Mouse (Mus musculus): ENCODE results near the gene Ufsp1. TPM values are rescaled to one million over a fixed set of nuclear protein-coding genes. Genes with fewer than 3 reads are reported as not detected.

Gene Ufsp1
- polyA plus RNA-seq, 1 experiment from 2014 or later: 7.1 TPM

DNA sequence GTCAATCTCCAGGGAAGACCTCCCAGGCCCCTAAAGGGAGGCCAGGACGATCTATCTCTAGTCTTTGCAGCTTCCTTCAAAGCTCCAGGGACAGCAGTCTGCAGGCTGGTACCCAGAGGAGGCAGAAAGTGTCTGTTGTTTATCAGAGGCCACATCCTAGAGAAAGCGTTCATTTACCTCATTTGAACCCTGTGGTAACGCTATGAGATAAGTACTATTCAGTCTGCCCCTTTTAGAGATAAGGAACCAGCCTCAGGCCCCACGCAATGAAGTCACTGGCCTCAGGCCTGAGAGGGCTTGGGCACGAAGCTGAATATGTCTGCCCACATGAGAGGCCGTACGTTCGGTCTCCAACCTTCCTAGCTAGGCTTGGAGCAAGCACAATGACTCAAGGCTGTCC, 22.9 kb downstream of the Ufsp1 start:
- Histone ChIP-seq H3K9ac (ENCODE audit: low read length) (no peak overlapping the region), H3K4me2 (ENCODE audit: low read length) (no peak overlapping the region), H3K9me3 (ENCODE audit: control insufficient read depth, low read length) (no peaks in the 10 kb centered on the region), H3K27ac (replicated peaks in 1 of 2; ENCODE audit: control insufficient read depth in 1 of 2, insufficient read depth in 1 of 2, low read depth in 2 of 2, low read length in 2 of 2) (no peak overlapping the region), H3K27me3 (ENCODE audit: control insufficient read depth, insufficient read depth, low read length) (no peaks in the 10 kb centered on the region), H3K4me1 (ENCODE audit: control insufficient read depth in 2 of 2, insufficient read depth in 2 of 2, low read length in 2 of 2) (peaks cover 22 to 23% of the 10 kb centered on the region in 2 experiments), H3K4me3 (ENCODE audit: control insufficient read depth in 1 of 2, insufficient read depth in 1 of 2, low read depth in 1 of 2, low read length in 2 of 2) (no peak overlapping the region), H3K36me3 (ENCODE audit: control insufficient read depth, insufficient read depth, low read length) (peaks cover 37% of the 10 kb centered on the region)
- 48% methylated on average over 8 of the region's 8 CpGs for WGBS
- no peak for ATAC-seq (ENCODE audit: insufficient number of reproducible peaks, insufficient read depth, low FRiP score, low read depth)

DNA sequence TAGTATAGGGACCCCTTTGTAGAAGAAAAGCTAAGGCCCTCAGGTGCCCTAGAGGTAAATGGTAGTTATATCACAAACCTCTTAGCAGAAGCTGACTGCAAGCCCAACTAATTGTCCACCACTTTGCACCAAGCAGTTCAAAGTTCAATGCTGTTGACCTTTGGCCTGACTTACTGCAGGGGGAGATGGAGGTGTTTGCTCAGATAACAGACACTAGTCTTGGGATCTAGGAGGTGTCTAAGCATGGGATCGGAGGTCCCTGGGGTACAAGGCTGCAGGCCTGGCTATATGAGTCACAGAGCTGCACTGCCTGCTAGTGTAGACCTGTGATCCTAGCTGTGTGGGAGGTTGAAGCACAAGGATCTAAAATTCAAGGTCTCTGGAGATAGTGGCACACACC, 24.1 kb downstream of the Ufsp1 start:
- WGBS: 73% methylated on average over 1 of the region's 1 CpGs
- H3K9ac ChIP-seq (ENCODE audit: low read length): no peak overlapping the region
- no peaks in the 10 kb centered on the region for H3K27me3 ChIP-seq (ENCODE audit: control insufficient read depth, insufficient read depth, low read length)
- no peak for ATAC-seq (ENCODE audit: insufficient number of reproducible peaks, insufficient read depth, low FRiP score, low read depth)
- H3K4me1 ChIP-seq (ENCODE audit: control insufficient read depth in 2 of 2, insufficient read depth in 2 of 2, low read length in 2 of 2): peaks cover 11 to 13% of the 10 kb centered on the region in 2 experiments
- H3K36me3 ChIP-seq (ENCODE audit: control insufficient read depth, insufficient read depth, low read length): peaks cover 38% of the 10 kb centered on the region
- no peak overlapping the region for H3K27ac ChIP-seq (replicated peaks in 1 of 2; ENCODE audit: control insufficient read depth in 1 of 2, insufficient read depth in 1 of 2, low read depth in 2 of 2, low read length in 2 of 2)
- no peak overlapping the region for H3K4me3 ChIP-seq (ENCODE audit: control insufficient read depth in 1 of 2, insufficient read depth in 1 of 2, low read depth in 1 of 2, low read length in 2 of 2)
- H3K9me3 ChIP-seq (ENCODE audit: control insufficient read depth, low read length): no peaks in the 10 kb centered on the region
- H3K4me2 ChIP-seq (ENCODE audit: low read length): no peak overlapping the region

DNA sequence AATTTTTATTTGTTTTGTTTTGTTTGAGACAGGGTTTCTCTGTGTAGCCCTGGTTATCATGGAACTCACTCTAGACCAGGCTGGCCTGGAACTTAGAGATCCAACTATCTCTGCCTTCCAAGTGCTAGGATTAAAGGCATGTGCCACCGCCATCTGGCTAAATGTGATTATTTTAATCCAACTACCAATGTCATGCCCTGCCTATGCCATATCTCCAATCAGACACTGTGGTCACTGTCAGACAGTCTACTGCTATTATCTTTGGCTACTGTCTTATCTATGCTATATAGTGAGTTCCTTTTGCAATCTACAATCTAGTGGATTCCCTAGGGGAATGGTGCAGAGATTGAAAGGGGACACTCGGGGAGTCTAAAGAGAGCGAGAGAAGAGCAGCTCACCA, 26.6 kb downstream of the Ufsp1 start:
- H3K4me2 ChIP-seq (ENCODE audit: low read length): no peak overlapping the region
- H3K36me3 ChIP-seq (ENCODE audit: control insufficient read depth, insufficient read depth, low read length): peaks cover 57% of the 10 kb centered on the region
- no peak overlapping the region for H3K27ac ChIP-seq (replicated peaks in 1 of 2; ENCODE audit: control insufficient read depth in 1 of 2, insufficient read depth in 1 of 2, low read depth in 2 of 2, low read length in 2 of 2)
- no peak for ATAC-seq (ENCODE audit: insufficient number of reproducible peaks, insufficient read depth, low FRiP score, low read depth)
- no peak overlapping the region for H3K4me3 ChIP-seq (ENCODE audit: control insufficient read depth in 1 of 2, insufficient read depth in 1 of 2, low read depth in 1 of 2, low read length in 2 of 2)
- H3K9ac ChIP-seq (ENCODE audit: low read length): no peak overlapping the region
- H3K4me1 ChIP-seq (ENCODE audit: control insufficient read depth in 2 of 2, insufficient read depth in 2 of 2, low read length in 2 of 2): no peaks in the 10 kb centered on the region
- no peaks in the 10 kb centered on the region for H3K9me3 ChIP-seq (ENCODE audit: control insufficient read depth, low read length)
- H3K27me3 ChIP-seq (ENCODE audit: control insufficient read depth, insufficient read depth, low read length): no peaks in the 10 kb centered on the region
- 84% methylated on average over 3 of the region's 3 CpGs for WGBS

DNA sequence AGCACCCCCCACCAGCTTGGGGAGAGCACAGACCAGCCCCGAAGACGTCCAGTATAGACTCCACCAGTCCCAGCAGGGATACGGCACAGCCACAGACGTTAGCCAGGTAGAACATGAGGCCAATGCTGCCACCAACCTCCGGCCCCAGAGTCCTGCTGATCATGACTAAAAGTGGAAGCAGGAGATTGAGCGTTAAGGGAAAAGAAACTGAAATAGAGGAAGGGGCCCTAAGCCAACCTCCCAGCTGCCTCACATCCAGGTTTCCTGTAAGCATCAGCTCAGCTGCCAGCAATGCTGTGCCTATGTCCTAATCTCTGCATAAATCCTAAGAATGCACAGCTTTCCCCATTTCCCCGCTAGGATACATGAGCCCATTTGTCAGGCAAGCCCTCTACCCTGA, 36.5 kb downstream of the Ufsp1 start:
- H3K9me3 ChIP-seq (ENCODE audit: control insufficient read depth, low read length): no peaks in the 10 kb centered on the region
- H3K27me3 ChIP-seq (ENCODE audit: control insufficient read depth, insufficient read depth, low read length): no peaks in the 10 kb centered on the region
- H3K4me1 ChIP-seq (ENCODE audit: control insufficient read depth in 2 of 2, insufficient read depth in 2 of 2, low read length in 2 of 2): peaks cover 0 to 6% of the 10 kb centered on the region in 2 experiments; a peak in 1 of 4 replicates
- no peak for ATAC-seq (ENCODE audit: insufficient number of reproducible peaks, insufficient read depth, low FRiP score, low read depth)
- H3K9ac ChIP-seq (ENCODE audit: low read length): no peak overlapping the region
- H3K4me3 ChIP-seq (ENCODE audit: control insufficient read depth in 1 of 2, insufficient read depth in 1 of 2, low read depth in 1 of 2, low read length in 2 of 2): no peak overlapping the region
- peaks cover 16% of the 10 kb centered on the region for H3K36me3 ChIP-seq (ENCODE audit: control insufficient read depth, insufficient read depth, low read length)
- WGBS: 76% methylated on average over 7 of the region's 7 CpGs
- no peak overlapping the region for H3K4me2 ChIP-seq (ENCODE audit: low read length)
- no peak overlapping the region for H3K27ac ChIP-seq (replicated peaks in 1 of 2; ENCODE audit: control insufficient read depth in 1 of 2, insufficient read depth in 1 of 2, low read depth in 2 of 2, low read length in 2 of 2)

DNA sequence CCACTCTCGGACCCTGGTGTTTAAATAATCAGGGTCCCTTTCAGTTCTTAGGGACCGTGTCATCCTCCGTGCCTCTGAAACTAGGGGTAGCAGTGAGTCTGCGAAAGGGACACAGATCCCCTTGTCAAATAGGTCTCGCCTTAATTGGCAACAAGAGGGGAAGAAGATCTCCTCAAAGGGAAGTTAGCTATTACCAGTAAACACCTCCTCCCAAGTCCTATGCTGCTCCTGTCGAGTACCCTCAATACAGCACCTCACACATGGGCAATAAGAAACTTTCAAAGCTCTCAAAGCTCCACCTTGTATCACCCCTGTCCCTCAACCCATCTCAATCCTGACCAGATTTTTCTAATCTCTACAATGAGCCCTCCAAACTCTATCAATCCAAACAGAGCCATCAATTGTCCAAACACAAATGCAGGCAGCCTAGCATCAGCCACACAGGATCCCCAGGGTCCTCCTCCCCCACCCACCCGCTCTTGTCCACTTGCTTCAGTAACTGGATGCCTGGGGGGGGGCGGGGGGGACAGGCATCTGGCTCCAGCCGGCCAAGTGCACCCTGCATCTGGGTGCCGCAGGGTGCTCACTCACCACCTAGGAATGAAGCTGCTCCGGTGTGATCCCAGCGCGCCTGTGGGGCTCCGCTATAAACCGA, 38.6 kb downstream of the Ufsp1 start:
- Histone ChIP-seq H3K4me2 (ENCODE audit: low read length) (peak overlapping the region; percentile 98), H3K27me3 (ENCODE audit: control insufficient read depth, insufficient read depth, low read length) (no peaks in the 10 kb centered on the region), H3K9me3 (ENCODE audit: control insufficient read depth, low read length) (no peaks in the 10 kb centered on the region), H3K4me1 (ENCODE audit: control insufficient read depth in 2 of 2, insufficient read depth in 2 of 2, low read length in 2 of 2) (peaks cover 3 to 8% of the 10 kb centered on the region in 2 experiments; a peak in 3 of 4 replicates), H3K9ac (ENCODE audit: low read length) (peak overlapping the region; percentile 79), H3K27ac (replicated peaks in 1 of 2; ENCODE audit: control insufficient read depth in 1 of 2, insufficient read depth in 1 of 2, low read depth in 2 of 2, low read length in 2 of 2) (peak overlapping the region in 1 of 2 experiments; percentile 30; a peak in 1 of 4 replicates), H3K4me3 (ENCODE audit: control insufficient read depth in 1 of 2, insufficient read depth in 1 of 2, low read depth in 1 of 2, low read length in 2 of 2) (peak overlapping the region; percentile 43 to 68), H3K36me3 (ENCODE audit: control insufficient read depth, insufficient read depth, low read length) (peaks cover 6% of the 10 kb centered on the region; the same call in 1 of the 2 replicates)
- WGBS: 21% methylated on average over 15 of the region's 15 CpGs
- no peak for ATAC-seq (ENCODE audit: insufficient number of reproducible peaks, insufficient read depth, low FRiP score, low read depth)

DNA sequence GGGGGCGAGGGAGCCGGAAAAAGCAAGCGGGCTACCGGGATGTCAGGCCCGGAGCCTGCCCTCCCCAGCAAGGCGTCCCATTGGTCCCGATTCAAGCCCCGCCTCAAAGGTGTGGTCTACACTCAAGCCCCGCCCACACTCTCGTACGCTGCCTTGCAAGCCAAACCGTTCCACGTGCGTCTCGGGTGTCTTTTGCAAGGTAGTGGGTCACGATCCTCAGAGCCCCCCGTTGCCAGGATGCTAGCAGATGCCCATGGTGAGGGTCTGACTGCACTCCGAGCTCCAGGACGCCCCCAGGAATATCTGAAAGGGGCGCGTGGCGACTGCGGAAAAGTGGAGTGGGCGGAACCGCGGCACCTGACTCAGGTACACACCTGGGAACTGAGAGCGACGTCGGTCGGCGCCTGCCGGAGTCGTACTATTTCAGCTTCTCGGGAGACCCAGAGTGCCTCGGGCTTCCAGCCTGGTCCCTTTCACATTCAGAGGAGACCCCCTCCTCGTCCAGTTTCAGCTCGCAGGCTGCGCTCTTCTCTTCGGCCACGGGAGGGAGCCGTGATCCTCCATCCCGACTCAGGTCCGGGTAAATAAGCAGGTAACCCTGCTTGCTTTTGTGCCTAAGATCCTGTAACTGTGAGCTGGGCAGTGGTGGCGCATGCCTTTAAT, 39.2 kb downstream of the Ufsp1 start, which contains the start of gene Slc12a9:
Gene Slc12a9 (minus strand): TSS at position 86 of the 663 bp plus-strand sequence.
- peaks cover 4 to 8% of the 10 kb centered on the region in 2 experiments; a peak in 3 of 4 replicates for H3K4me1 ChIP-seq (ENCODE audit: control insufficient read depth in 2 of 2, insufficient read depth in 2 of 2, low read length in 2 of 2)
- peak; percentile 78 for ATAC-seq (ENCODE audit: insufficient number of reproducible peaks, insufficient read depth, low FRiP score, low read depth)
- WGBS: under 1% methylated on average over 44 of the region's 44 CpGs

DNA sequence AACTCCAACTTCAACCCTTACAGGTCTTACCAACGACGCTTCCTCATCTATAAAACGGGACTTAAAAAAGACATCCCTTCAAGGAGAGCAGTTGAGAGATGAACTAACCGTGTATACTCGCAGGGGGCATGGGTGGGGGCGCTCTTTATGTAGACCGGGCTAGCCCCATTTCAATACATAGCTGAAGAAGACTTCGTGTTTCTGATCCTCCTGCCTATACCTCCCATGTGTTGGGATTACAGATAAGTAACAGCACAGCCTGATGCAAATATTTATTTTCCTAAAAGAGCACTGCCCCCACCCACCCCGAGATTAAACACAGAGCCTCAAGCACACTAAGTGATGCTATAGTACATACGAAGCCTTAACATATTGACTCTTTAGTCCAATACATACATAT, 39.9 kb downstream of the Ufsp1 start:
- Histone ChIP-seq H3K9ac (ENCODE audit: low read length) (no peak overlapping the region), H3K27me3 (ENCODE audit: control insufficient read depth, insufficient read depth, low read length) (no peaks in the 10 kb centered on the region), H3K4me2 (ENCODE audit: low read length) (peak overlapping the region; percentile 98), H3K4me1 (ENCODE audit: control insufficient read depth in 2 of 2, insufficient read depth in 2 of 2, low read length in 2 of 2) (peaks cover 11 to 15% of the 10 kb centered on the region in 2 experiments), H3K36me3 (ENCODE audit: control insufficient read depth, insufficient read depth, low read length) (no peaks in the 10 kb centered on the region), H3K4me3 (ENCODE audit: control insufficient read depth in 1 of 2, insufficient read depth in 1 of 2, low read depth in 1 of 2, low read length in 2 of 2) (no peak overlapping the region), H3K9me3 (ENCODE audit: control insufficient read depth, low read length) (no peaks in the 10 kb centered on the region), H3K27ac (replicated peaks in 1 of 2; ENCODE audit: control insufficient read depth in 1 of 2, insufficient read depth in 1 of 2, low read depth in 2 of 2, low read length in 2 of 2) (no peak overlapping the region)
- ATAC-seq (ENCODE audit: insufficient number of reproducible peaks, insufficient read depth, low FRiP score, low read depth): no peak
- 52% methylated on average over 10 of the region's 10 CpGs for WGBS

More for the DNA sequence above, 39.2 kb downstream of the Ufsp1 start, which contains the start of gene Slc12a9:
- Histone ChIP-seq H3K27me3 (ENCODE audit: control insufficient read depth, insufficient read depth, low read length) (no peaks in the 10 kb centered on the region), H3K4me3 (ENCODE audit: control insufficient read depth in 1 of 2, insufficient read depth in 1 of 2, low read depth in 1 of 2, low read length in 2 of 2) (peak within 1 kb of the TSS; percentile 43 to 68), H3K27ac (replicated peaks in 1 of 2; ENCODE audit: control insufficient read depth in 1 of 2, insufficient read depth in 1 of 2, low read depth in 2 of 2, low read length in 2 of 2) (peak within 1 kb of the TSS in 1 of 2 experiments; percentile 30; a peak in 1 of 4 replicates), H3K9me3 (ENCODE audit: control insufficient read depth, low read length) (no peaks in the 10 kb centered on the region), H3K4me2 (ENCODE audit: low read length) (peak within 1 kb of the TSS; percentile 98), H3K36me3 (ENCODE audit: control insufficient read depth, insufficient read depth, low read length) (no peaks in the 10 kb centered on the region), H3K9ac (ENCODE audit: low read length) (peak within 1 kb of the TSS; percentile 79)

Data from heart, embryonic 14.5 days (tissue).